Mouse (Mus musculus) kidney, adult 2 months (tissue): ENCODE data around the gene Drap1. TPM values are rescaled to one million over a fixed set of nuclear protein-coding genes. Genes with fewer than 3 reads are reported as not detected.

Experiments
- DNase-seq: peaks from one replicate; pipeline ENCODE4 v3.0.0; 2021
- H3K27ac ChIP-seq: fragments of 200-500 bp; 2 replicates; pipeline ENCODE4 v1.5.1; 2012; ENCODE audit warnings: low read depth, low read length, control low read depth, inconsistent platforms; ENCODE audit not compliant: insufficient read depth
- H3K27me3 ChIP-seq: fragments of 200-500 bp; replicated peaks from 2 replicates; pipeline ENCODE4 v1.6.1; 2012; ENCODE audit warnings: mild to moderate bottlenecking, moderate library complexity, low read length, inconsistent platforms; ENCODE audit not compliant: control insufficient read depth, insufficient read depth
- H3K36me3 ChIP-seq: fragments of 200-500 bp; 2 replicates; pipeline ENCODE4 v1.6.1; 2012; ENCODE audit warnings: mild to moderate bottlenecking, moderate library complexity, low read length, inconsistent platforms; ENCODE audit not compliant: control insufficient read depth, insufficient read depth
- H3K4me1 ChIP-seq: fragments of 200-500 bp; 2 replicates; pipeline ENCODE4 v1.6.1; 2011; ENCODE audit warnings: low read length; ENCODE audit not compliant: control insufficient read depth, insufficient read depth
- H3K4me3 ChIP-seq: fragments of 200-500 bp; 2 replicates; pipeline ENCODE4 v1.5.1; 2011; ENCODE audit warnings: mild to moderate bottlenecking, low read depth, low read length, control low read depth; ENCODE audit not compliant: insufficient read depth
- CTCF ChIP-seq: fragments of 200-500 bp; conservative IDR thresholded peaks from 2 replicates; pipeline ENCODE4 v1.5.1; 2011; ENCODE audit warnings: low read depth, mild to moderate bottlenecking, control low read depth, low read length, moderate library complexity, mixed read lengths; ENCODE audit not compliant: insufficient read depth, insufficient read length
- POLR2A ChIP-seq: fragments of 200-500 bp; IDR thresholded peaks from one replicate; pipeline ENCODE4 v1.6.1; 2011; ENCODE audit warnings: low read depth, low read length, control low read depth
- WGBS: fragments of 180-500 bp; shearing (Covaris S2); methylation state at CpG from one replicate; pipeline ENCODE4 v1.1.7; 2018; 5-methylcytosine and 5-hydroxymethylcytosine counted together
- polyA plus RNA-seq: library from polyadenylated mRNA; depleted of rRNA; stranded (reverse); fragments of >200 nt; gene quantifications from 2 replicates; pipeline ENCODE4 v1.2.3, GENCODE M21; 2012

Gene Drap1
- polyA plus RNA-seq, 1 experiment = 150 TPM

DNA sequence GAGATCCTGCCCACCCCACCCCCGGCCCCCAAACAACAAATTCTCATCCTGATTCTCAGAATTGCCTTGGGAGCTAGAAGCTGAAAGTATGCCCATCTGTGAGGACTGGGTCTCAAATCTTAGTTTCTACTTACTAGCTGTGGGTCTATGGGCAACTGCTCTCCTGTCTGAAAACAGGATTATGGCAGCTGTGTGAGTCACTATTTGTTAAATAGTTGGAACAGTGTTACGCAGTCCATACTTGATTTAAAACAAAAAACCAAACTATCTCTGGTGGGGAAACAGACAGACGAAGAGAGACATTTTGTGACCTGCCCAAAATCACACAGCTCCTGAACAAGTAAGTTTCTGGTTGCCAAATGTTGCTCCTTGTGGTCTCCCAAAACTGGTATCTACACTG, 24.9 kb upstream of the Drap1 start:
- no peak for DNase-seq
- 0 out of 2 replicates have a peak, but pooled peaks cover 10% of the 10 kb centered on the region for H3K4me1 ChIP-seq
- H3K36me3 ChIP-seq = no peaks in the 10 kb centered on the region
- TF ChIP-seq POLR2A = no peak
- no peak for TF ChIP-seq CTCF
- H3K27ac ChIP-seq = no peak overlapping the region
- 87% methylated on average over 3 of the region's 3 CpGs for WGBS
- H3K27me3 ChIP-seq = peaks cover 4% of the 10 kb centered on the region
- H3K4me3 ChIP-seq = no peak overlapping the region

DNA sequence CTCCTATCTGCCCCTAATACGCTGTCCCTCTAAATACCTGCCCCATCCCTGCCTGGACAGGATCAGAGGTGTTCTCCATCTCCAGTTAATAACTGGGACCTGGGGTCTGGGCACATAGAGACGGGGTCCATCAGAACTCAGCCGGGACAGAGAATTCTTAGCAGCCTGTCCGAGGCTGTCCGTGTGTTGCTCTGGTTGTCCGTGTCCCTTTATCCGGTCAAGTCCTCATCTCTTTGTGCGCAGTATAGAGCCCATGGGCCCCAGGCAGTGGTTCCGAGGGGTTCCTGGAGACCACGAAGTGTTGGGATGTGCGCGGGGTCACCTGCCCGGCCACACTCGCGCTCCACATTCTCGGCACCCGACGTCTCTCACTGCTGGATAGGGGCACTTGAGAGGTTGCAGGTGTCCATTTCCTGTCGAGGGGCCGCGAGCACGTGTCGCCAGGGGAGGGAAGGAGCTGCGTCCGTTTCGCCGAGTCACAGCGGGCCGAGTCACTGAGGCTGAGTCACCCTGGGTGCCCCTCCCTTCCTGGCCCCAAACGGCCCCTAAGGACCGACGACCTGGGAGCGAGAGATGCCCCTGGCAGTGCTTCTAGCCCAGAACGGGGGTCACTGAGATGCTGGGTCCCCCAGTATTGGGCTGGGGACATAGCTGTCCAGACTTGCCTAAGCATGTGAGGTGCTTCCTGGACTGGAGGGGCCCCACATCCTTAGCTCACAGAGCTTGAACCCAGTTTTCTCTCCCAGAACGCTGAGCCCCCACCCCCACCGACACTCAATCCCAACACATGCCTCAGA, 23.8 kb upstream of the Drap1 start:
- WGBS = 8% methylated on average over 36 of the region's 36 CpGs
- TF ChIP-seq CTCF (no peak), POLR2A (no peak)
- no peak for DNase-seq
- H3K27me3 ChIP-seq = peaks cover 4% of the 10 kb centered on the region
- H3K4me3 ChIP-seq = no peak overlapping the region
- H3K27ac ChIP-seq = no peak overlapping the region
- no peaks in the 10 kb centered on the region for H3K36me3 ChIP-seq
- H3K4me1 ChIP-seq = 0 out of 2 replicates have a peak, but pooled peaks cover 10% of the 10 kb centered on the region

DNA sequence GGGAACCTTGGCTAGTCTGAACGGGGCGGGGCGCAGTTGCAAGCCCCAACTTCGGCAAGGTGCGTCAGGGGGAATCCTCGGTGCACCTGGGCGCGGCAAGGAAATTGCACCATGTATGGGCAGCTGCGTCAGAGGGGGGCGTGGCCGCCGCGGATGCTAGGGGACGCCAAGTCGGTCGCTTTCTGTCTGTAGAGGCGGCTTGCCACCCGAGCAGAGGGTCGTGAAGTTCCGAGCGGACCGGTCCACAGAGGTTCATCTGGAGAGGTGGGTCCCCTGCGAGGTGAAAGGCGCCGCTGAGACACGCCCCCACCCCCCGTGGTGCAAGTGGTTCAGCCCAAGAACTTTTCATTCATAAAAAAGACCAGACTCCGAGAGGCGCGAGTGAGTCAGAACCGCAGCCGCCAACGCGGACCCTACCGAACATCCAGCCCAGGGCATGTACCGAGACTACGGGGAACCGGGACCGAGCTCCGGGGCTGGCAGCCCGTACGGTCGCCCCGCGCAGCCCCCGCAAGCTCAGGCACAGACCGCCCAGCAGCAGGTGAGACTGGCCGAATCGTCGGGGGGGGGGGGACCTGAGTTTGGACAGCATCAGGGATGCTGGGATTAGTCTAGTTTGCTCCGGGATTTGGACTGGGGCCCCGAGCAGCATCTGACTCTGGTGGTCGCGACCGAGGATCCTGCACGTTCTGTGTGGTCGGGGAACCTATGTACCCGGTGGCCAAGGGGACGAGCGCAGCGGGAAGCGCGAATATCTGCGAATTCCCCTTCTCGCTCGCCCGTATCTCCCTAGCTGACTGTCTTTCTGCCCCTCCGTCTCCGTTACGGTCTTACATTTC, 23.0 kb upstream of the Drap1 start, which contains the start of gene Fosl1:
TSS of gene Fosl1 (plus strand) at position 33 of the 839 bp plus-strand sequence.
- peaks cover 4% of the 10 kb centered on the region for H3K27me3 ChIP-seq
- TF ChIP-seq CTCF = no peak
- no peak for TF ChIP-seq POLR2A
- no peaks in the 10 kb centered on the region for H3K36me3 ChIP-seq
- H3K4me1 ChIP-seq = 0 out of 2 replicates have a peak, but pooled peaks cover 10% of the 10 kb centered on the region
- peak; percentile 60 for DNase-seq
- under 1% methylated on average over 70 of the region's 70 CpGs for WGBS
- H3K4me3 ChIP-seq = peak within 1 kb of the TSS; percentile 53
- H3K27ac ChIP-seq = no peak within 1 kb of the TSS

DNA sequence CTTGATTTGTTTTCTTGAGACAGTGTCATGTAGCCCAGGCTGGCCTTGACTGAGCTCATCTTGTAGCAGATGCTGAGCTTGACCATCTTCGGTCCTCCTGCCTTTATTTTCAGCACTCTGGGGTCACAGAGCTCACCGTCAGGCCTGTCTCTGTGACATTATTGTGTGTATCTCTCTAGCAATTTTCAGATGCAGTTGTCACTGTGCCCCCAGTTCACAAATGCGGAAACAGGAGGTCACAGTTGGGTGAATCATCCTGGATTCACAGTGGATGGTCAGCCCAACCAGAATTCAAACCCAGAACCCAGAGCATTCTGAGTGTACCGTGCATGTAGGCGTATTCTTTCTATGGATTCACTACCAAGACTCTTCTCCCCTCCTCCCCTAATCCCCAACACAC, 21.0 kb upstream of the Drap1 start:
- no peak for TF ChIP-seq CTCF
- TF ChIP-seq POLR2A = no peak
- WGBS = 96% methylated on average over 5 of the region's 5 CpGs
- peaks cover 4% of the 10 kb centered on the region for H3K27me3 ChIP-seq

DNA sequence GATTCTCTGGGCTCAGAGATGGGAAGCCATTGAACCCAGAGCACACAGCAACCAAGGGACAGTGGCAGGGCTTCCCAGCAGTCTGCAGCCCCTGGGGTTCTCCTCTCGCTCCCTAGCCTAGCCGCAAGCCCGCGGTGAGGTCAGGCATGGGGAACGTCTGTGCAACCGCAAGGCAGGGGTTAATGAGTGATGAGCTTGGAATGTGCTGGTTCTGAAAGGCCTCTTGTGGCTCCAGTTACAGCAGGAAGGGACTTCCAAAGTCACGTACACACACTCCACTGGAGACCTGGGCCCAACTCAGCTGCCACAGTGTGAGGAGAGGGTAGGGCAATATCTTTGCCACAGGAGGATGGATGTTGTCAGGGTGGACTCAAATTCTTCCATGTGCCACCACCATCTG, 20.2 kb upstream of the Drap1 start:
- no peak for TF ChIP-seq CTCF
- no peak for TF ChIP-seq POLR2A
- no peak overlapping the region for H3K27ac ChIP-seq
- DNase-seq = peak; percentile 74
- 0 out of 2 replicates have a peak, but pooled peaks cover 10% of the 10 kb centered on the region for H3K4me1 ChIP-seq
- WGBS = 14% methylated on average over 7 of the region's 7 CpGs
- H3K36me3 ChIP-seq = no peaks in the 10 kb centered on the region
- peaks cover 4% of the 10 kb centered on the region for H3K27me3 ChIP-seq
- H3K4me3 ChIP-seq = no peak overlapping the region

More for the DNA sequence above, 21.0 kb upstream of the Drap1 start:
- H3K27ac ChIP-seq = no peak overlapping the region
- no peak for DNase-seq
- H3K4me1 ChIP-seq = 0 out of 2 replicates have a peak, but pooled peaks cover 10% of the 10 kb centered on the region
- H3K4me3 ChIP-seq = no peak overlapping the region
- H3K36me3 ChIP-seq = no peaks in the 10 kb centered on the region

DNA sequence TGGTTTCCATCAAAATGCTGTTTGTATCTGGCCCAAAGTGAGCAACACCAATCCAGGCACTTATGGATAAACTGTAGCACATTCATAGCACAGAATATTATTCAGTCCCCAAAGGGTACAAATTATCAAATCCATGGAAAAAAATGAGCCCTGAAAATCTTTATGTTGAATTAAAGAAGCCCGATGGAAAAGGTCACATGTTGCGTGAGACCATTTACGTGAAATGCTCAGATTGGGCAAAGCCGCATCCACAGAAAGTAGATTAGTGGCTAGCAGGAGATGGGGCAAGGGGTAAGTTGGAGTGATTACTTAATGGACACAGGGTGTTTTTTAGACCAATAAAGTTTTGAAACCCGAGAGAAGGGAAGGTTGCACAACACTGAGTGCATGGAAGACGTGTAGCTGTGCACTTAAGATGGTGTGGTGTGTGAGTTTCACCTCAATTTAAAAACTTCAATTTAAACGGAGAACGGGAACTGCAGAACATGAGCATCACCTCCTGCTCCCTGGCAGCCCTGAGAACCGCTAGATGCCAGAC, 19.7 kb upstream of the Drap1 start:
- 0 out of 2 replicates have a peak, but pooled peaks cover 10% of the 10 kb centered on the region for H3K4me1 ChIP-seq
- no peaks in the 10 kb centered on the region for H3K36me3 ChIP-seq
- no peak for TF ChIP-seq POLR2A
- no peak for TF ChIP-seq CTCF
- no peak overlapping the region for H3K27ac ChIP-seq
- 58% methylated on average over 9 of the region's 9 CpGs for WGBS
- peaks cover 4% of the 10 kb centered on the region for H3K27me3 ChIP-seq
- DNase-seq = no peak
- H3K4me3 ChIP-seq = no peak overlapping the region
